Mouse (Mus musculus) frontal cortex, postnatal 36 days (tissue): Measurements from ENCODE around the gene Atp10b.
A peak's percentile ranks its signal among the peaks of the same experiment; 100 is the strongest.

ENCODE experiments used
- DNase-seq, 2 experiments: peaks; one replicate each; pipeline ENCODE4 v3.0.0; 2022; ENCODE audit warnings: low spot score in 2 of 2

Atp10b gene

GRCm38 (mm10) chr11:43199358-43199757 is 49.7 kb downstream of the Atp10b start:
- DNase-seq, result no peak

GRCm38 (mm10) chr11:43200089-43200488 is 50.4 kb downstream of the Atp10b start:
- no peak for DNase-seq

GRCm38 (mm10) chr11:43203580-43203979 is 53.9 kb downstream of the Atp10b start:
- no peak for DNase-seq

GRCm38 (mm10) chr11:43213134-43213533 is 63.5 kb downstream of the Atp10b start:
- no peak for DNase-seq

GRCm38 (mm10) chr11:43213740-43214139 is 64.1 kb downstream of the Atp10b start:
- no peak for DNase-seq

- peak; percentile 24 to 33 for DNase-seq
Measured at GRCm38 (mm10) chr11:43217021-43217420, 67.3 kb downstream of the Atp10b start.

GRCm38 (mm10) chr11:43230231-43230630 is 80.6 kb downstream of the Atp10b start:
- DNase-seq, result no peak

- no peak for DNase-seq
Measured at GRCm38 (mm10) chr11:43232073-43232472, 82.4 kb downstream of the Atp10b start.

- DNase-seq, result no peak
Measured at GRCm38 (mm10) chr11:43236360-43237039, 86.8 kb downstream of the Atp10b start.

GRCm38 (mm10) chr11:43239804-43240203 is 90.1 kb downstream of the Atp10b start:
- no peak for DNase-seq

GRCm38 (mm10) chr11:43253034-43253433 is 103.4 kb downstream of the Atp10b start:
- DNase-seq, result no peak

- DNase-seq, result no peak
Measured at GRCm38 (mm10) chr11:43255262-43255661, 105.6 kb downstream of the Atp10b start.

GRCm38 (mm10) chr11:43257291-43257690 is 107.6 kb downstream of the Atp10b start:
- DNase-seq, result no peak

- no peak for DNase-seq
Measured at GRCm38 (mm10) chr11:43257781-43258180, 108.1 kb downstream of the Atp10b start.

- peak; percentile 65 to 79 for DNase-seq
Measured at GRCm38 (mm10) chr11:43263548-43264218, 114.0 kb downstream of the Atp10b start.

- no peak for DNase-seq
Measured at GRCm38 (mm10) chr11:43267505-43267904, 117.8 kb downstream of the Atp10b start.

GRCm38 (mm10) chr11:43269503-43270255 is 120.0 kb downstream of the Atp10b start:
- no peak for DNase-seq

GRCm38 (mm10) chr11:43270256-43270806 is 120.7 kb downstream of the Atp10b start:
- peak; percentile 11 to 12 for DNase-seq

- DNase-seq, result no peak
Measured at GRCm38 (mm10) chr11:43273896-43274295, 124.2 kb downstream of the Atp10b start.

- no peak for DNase-seq
Measured at GRCm38 (mm10) chr11:43297584-43297983, 147.9 kb downstream of the Atp10b start.

- DNase-seq, result no peak
Measured at GRCm38 (mm10) chr11:43311000-43311399, 161.3 kb downstream of the Atp10b start.
